Mouse (Mus musculus) thymus, postnatal 36 days (tissue): ENCODE measurements around the gene Tpmt.

Experiments used
- DNase-seq, 2 experiments: peaks; one replicate each; pipeline ENCODE4 v3.0.0; 2022; ENCODE audit warnings: mixed read lengths in 2 of 2

The Tpmt gene

GRCm38 (mm10) chr13:47042024-47042633 is 2.4 kb downstream of the Tpmt start:
- DNase-seq: no peak

- DNase-seq: no peak
These were observed 4.5 kb downstream of the Tpmt start for GRCm38 (mm10) chr13:47040061-47040460.

- no peak for DNase-seq
These were observed 6.6 kb downstream of the Tpmt start for GRCm38 (mm10) chr13:47037946-47038345.

- no peak for DNase-seq
These were observed 10.9 kb downstream of the Tpmt start for GRCm38 (mm10) chr13:47033602-47034001.

GRCm38 (mm10) chr13:47030376-47031107 is 14.0 kb downstream of the Tpmt start:
- DNase-seq: no peak

GRCm38 (mm10) chr13:47020798-47021197 is 23.7 kb downstream of the Tpmt start:
- DNase-seq: no peak

GRCm38 (mm10) chr13:47019774-47020173 is 24.8 kb downstream of the Tpmt start:
- no peak for DNase-seq

- peak in 1 of 2 experiments; percentile 11 for DNase-seq
These were observed 27.3 kb downstream of the Tpmt start for GRCm38 (mm10) chr13:47017259-47017658.

GRCm38 (mm10) chr13:47015195-47015501 is 29.4 kb downstream of the Tpmt start:
- DNase-seq: no peak

- peak; percentile 70 to 72 for DNase-seq
These were observed 30.0 kb downstream of the Tpmt start, which contains the start of gene Nhlrc1 for GRCm38 (mm10) chr13:47014334-47015194. TSS of gene Nhlrc1 (minus strand) at chr13:47014850.

- peak; percentile 2 to 6 for DNase-seq
These were observed 30.8 kb downstream of the Tpmt start for GRCm38 (mm10) chr13:47013740-47014139.

GRCm38 (mm10) chr13:47001590-47001989 is 42.9 kb downstream of the Tpmt start:
- no peak for DNase-seq

GRCm38 (mm10) chr13:46999498-46999897 is 45.0 kb downstream of the Tpmt start:
- DNase-seq: no peak

- DNase-seq: no peak
These were observed 47.2 kb downstream of the Tpmt start for GRCm38 (mm10) chr13:46997355-46997754.

GRCm38 (mm10) chr13:46993274-46993551 is 51.3 kb downstream of the Tpmt start:
- no peak for DNase-seq

GRCm38 (mm10) chr13:46992516-46993273 is 51.8 kb downstream of the Tpmt start:
- no peak for DNase-seq

GRCm38 (mm10) chr13:46990376-46991011 is 54.0 kb downstream of the Tpmt start:
- no peak for DNase-seq

- no peak for DNase-seq
These were observed 56.6 kb downstream of the Tpmt start for GRCm38 (mm10) chr13:46987941-46988340.

GRCm38 (mm10) chr13:46986208-46986607 is 58.3 kb downstream of the Tpmt start:
- DNase-seq: no peak

- no peak for DNase-seq
These were observed 60.7 kb downstream of the Tpmt start for GRCm38 (mm10) chr13:46983878-46984277.

- no peak for DNase-seq
These were observed 64.6 kb downstream of the Tpmt start for GRCm38 (mm10) chr13:46979836-46980490.

GRCm38 (mm10) chr13:46976532-46976931 is 68.0 kb downstream of the Tpmt start:
- DNase-seq: no peak
